In the genomic region with DNA sequence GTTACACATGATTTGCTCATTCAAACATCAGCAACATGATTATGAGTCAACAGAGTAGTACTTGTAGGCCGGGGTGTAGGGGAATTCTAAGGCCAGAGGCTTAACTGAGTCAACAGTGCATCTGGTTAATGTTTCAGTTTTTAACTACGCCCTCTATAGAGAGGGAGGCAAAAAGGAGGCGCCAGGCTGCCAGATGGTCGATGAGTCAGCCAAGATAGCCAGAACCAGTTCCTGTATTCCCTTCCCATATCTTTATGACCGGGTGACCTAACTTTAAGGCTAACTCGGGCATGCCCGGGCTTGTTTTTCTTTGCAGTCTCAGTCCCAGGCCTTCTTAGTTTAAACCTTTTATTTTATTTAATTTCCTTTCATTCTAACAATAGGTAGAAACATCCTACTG, we compare ENCODE assay signal across 14 mouse cellular contexts.
DNase-seq lines count a peak whose midpoint lies in the region; ATAC-seq and TF ChIP-seq lines count a peak whose summit lies in the region.
"Had no signal": no experiment of that assay in that cellular context is flagged by ENCODE, and none has a peak within 500 bp of the region (broad histone marks: within the 10 kb centered on the region; RNA-seq: fewer than 3 reads in every experiment).

No protein-coding gene starts in this region.

- H3K9me3 ChIP-seq in ES-Bruce4 (replicated peaks; ENCODE audit: control insufficient read depth, insufficient read depth, low read length, poor library complexity, severe bottlenecking): peaks cover 9% of the 10 kb centered on the region
- no peaks in the 10 kb centered on the region for H3K9me3 ChIP-seq in stomach, embryonic 16.5 days (replicated peaks; ENCODE audit: control insufficient read depth, low read length)
- no peaks in the 10 kb centered on the region for H3K9me3 ChIP-seq in midbrain, embryonic 11.5 days (ENCODE audit: control insufficient read depth, low read length)

- no peaks in the 10 kb centered on the region for H3K36me3 ChIP-seq in ES-Bruce4 (ENCODE audit: control insufficient read depth, insufficient read depth, low read length, poor library complexity, severe bottlenecking)
- H3K36me3 ChIP-seq in stomach, embryonic 16.5 days (ENCODE audit: control insufficient read depth, insufficient read depth, low read length): no peaks in the 10 kb centered on the region
- H3K36me3 ChIP-seq in midbrain, embryonic 11.5 days (ENCODE audit: control insufficient read depth, insufficient read depth, low read length): no peaks in the 10 kb centered on the region

- no peak overlapping the region for H3K4me2 ChIP-seq in stomach, embryonic 16.5 days (ENCODE audit: low read depth, low read length)
- no peak overlapping the region for H3K4me2 ChIP-seq in midbrain, embryonic 11.5 days

- H3K4me1 ChIP-seq in ES-Bruce4 (ENCODE audit: control insufficient read depth, insufficient read depth, low read length): no peaks in the 10 kb centered on the region
- H3K4me1 ChIP-seq in stomach, embryonic 16.5 days (ENCODE audit: control insufficient read depth, insufficient read depth, low read length): no peaks in the 10 kb centered on the region
- H3K4me1 ChIP-seq in midbrain, embryonic 11.5 days (ENCODE audit: control insufficient read depth, insufficient read depth, low read length): no peaks in the 10 kb centered on the region

- no peak for TF ChIP-seq EP300 in ES-Bruce4 (IDR thresholded peaks at IDR 0.05; ENCODE audit: insufficient read depth, low read depth, low read length)

- H3K27me3 ChIP-seq in ES-Bruce4 (ENCODE audit: control insufficient read depth, insufficient read depth, low read length, poor library complexity, severe bottlenecking): no peaks in the 10 kb centered on the region
- H3K27me3 ChIP-seq in stomach, embryonic 16.5 days (ENCODE audit: control insufficient read depth, insufficient read depth, low read length): no peaks in the 10 kb centered on the region
- no peaks in the 10 kb centered on the region for H3K27me3 ChIP-seq in midbrain, embryonic 11.5 days (ENCODE audit: control insufficient read depth, insufficient read depth, low read length)

- H3K4me3 ChIP-seq in ES-Bruce4 (ENCODE audit: low read depth, low read length): no peak overlapping the region
- H3K4me3 ChIP-seq in stomach, embryonic 16.5 days (replicated peaks; ENCODE audit: low read length): no peak overlapping the region
- H3K4me3 ChIP-seq in midbrain, embryonic 11.5 days (ENCODE audit: low read depth, low read length): no peak overlapping the region

- TF ChIP-seq CTCF in ES-Bruce4 (IDR thresholded peaks at IDR 0.05; ENCODE audit: low read depth, low read length): no peak

- ATAC-seq in stomach, embryonic 16.5 days (ENCODE audit: insufficient read depth, low FRiP score): peak; percentile 62
- no peak for ATAC-seq in midbrain, embryonic 11.5 days (ENCODE audit: low FRiP score)

- no peak overlapping the region for H3K9ac ChIP-seq in ES-Bruce4 (ENCODE audit: low read depth, poor library complexity, severe bottlenecking)
- H3K9ac ChIP-seq in stomach, embryonic 16.5 days (ENCODE audit: low read length): no peak overlapping the region
- H3K9ac ChIP-seq in midbrain, embryonic 11.5 days (ENCODE audit: low read length): no peak overlapping the region

- WGBS in stomach, embryonic 16.5 days: 62% methylated on average over 7 of the region's 7 CpGs
- 87% methylated on average over 7 of the region's 7 CpGs for WGBS in midbrain, embryonic 11.5 days

- TF ChIP-seq POLR2A in ES-Bruce4 (IDR thresholded peaks at IDR 0.05; ENCODE audit: insufficient read depth, low read length): no peak

- peak overlapping the region; percentile 74 for H3K27ac ChIP-seq in ES-Bruce4 (ENCODE audit: insufficient read depth, low read length)
- H3K27ac ChIP-seq in stomach, embryonic 16.5 days (ENCODE audit: low read length): no peak overlapping the region
- no peak overlapping the region for H3K27ac ChIP-seq in midbrain, embryonic 11.5 days (ENCODE audit: low read depth, low read length)

- peak; percentile 84 for DNase-seq in 3134 (ENCODE audit: extremely low read depth, insufficient read length, low spot score)
- DNase-seq in brain, adult 2 months (ENCODE audit: low read depth, low spot score): peak; percentile 10
- DNase-seq in midbrain, embryonic 11.5 days (ENCODE audit: low spot score, missing footprints): no peak
- no peak for DNase-seq in layer of hippocampus, adult 9-10 months (ENCODE audit: low spot score)
- no peak for DNase-seq in adrenal gland, adult 18-20 months (ENCODE audit: low spot score in 2 of 2)
- DNase-seq in layer of hippocampus, adult 18-20 months (ENCODE audit: low spot score in 2 of 2): no peak
- DNase-seq: adrenal gland, adult 8-10 months; heart, adult 18-20 months; kidney, postnatal 10 days; layer of hippocampus, postnatal 36 days; lung, adult 18-20 months; right cerebral cortex, postnatal 4 days had no signal

Comparison
In these comparisons a context has a peak if more than half of its experiments do, and no peak if none do; other contexts are left out.
1. DNase-seq: peak in 3134 (single experiment) and brain, adult 2 months (single experiment); none in midbrain, embryonic 11.5 days (single experiment), layer of hippocampus, adult 9-10 months (single experiment), adrenal gland, adult 18-20 months (0 of 2) and layer of hippocampus, adult 18-20 months (0 of 2).